Mouse (Mus musculus) erythroid progenitor cell, adult 5-6 weeks (primary cell): Measurements from ENCODE around the gene Dzip1. TPM values are rescaled to one million over a fixed set of nuclear protein-coding genes. Genes with fewer than 3 reads are reported as not detected.

Experiments
- ATAC-seq: replicated peaks from 2 replicates; pipeline ENCODE4 v1.8.0; 2016; ENCODE audit warnings: moderate number of reproducible peaks, mild to moderate bottlenecking, moderate TSS enrichment, inconsistent platforms; ENCODE audit not compliant: poor library complexity, low FRiP score, severe bottlenecking
- total RNA-seq, 2 experiments: library from RNA; stranded (forward) in 1 of 2; stranded (reverse) in 1 of 2; fragments of 150-400 nt in 1 of 2; fragments of 186-747, 209-891 nt in 1 of 2; gene quantifications; 2 replicates each; pipeline versions ENCODE4 v1.2.3 to v1.2.4; 2015 to 2017; ENCODE audit warnings: low replicate concordance in 2 of 2

The Dzip1 gene
- total RNA-seq, 2 experiments from 2014 or later: 0.61 TPM; not detected in 1

- ATAC-seq: no peak
Observed at GRCm38 (mm10) chr14:118878346-118878910, 46.8 kb downstream of the Dzip1 start.

- ATAC-seq: no peak
Observed at GRCm38 (mm10) chr14:118874786-118875415, 50.4 kb downstream of the Dzip1 start.

DNA sequence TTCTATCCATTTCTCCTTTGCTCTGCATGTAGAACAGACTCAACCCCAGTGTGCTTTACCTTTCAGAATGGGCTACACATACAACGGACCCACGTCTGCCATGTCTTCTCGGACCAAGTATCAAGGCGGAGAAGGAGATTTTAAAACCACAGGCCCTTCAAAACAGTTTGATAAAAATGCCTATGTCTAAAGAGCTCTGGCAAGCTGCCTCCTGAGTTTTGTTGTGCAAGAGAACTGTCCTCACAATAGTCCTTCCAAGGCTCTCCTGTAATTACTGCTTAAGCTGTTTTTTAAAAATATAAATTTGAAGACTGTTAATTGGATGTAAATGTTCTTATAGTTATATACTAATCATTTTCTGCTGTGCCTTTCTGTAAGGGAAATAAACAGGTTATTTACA is 51.1 kb downstream of the Dzip1 start:
- ATAC-seq: no peak

DNA sequence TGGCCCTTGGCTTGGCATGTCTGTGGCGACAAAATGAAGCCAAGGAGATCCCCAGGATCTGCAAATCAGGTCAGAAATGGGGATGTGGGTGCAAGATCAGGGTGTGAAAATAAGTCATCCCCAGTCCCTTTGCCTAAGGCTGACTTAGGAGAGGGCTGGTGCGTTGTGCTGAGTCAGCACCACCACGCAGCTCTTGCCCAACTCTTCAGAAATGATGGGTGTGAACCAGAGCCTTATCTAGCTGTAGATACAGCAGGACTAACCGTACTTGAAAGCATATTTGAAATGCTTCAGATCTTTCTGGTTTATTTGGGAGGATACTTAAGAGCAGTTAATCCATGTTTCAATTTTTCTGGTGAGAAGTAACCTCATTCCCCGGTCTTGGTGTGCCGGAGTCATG is 55.5 kb downstream of the Dzip1 start:
- peak; percentile 93 for ATAC-seq

DNA sequence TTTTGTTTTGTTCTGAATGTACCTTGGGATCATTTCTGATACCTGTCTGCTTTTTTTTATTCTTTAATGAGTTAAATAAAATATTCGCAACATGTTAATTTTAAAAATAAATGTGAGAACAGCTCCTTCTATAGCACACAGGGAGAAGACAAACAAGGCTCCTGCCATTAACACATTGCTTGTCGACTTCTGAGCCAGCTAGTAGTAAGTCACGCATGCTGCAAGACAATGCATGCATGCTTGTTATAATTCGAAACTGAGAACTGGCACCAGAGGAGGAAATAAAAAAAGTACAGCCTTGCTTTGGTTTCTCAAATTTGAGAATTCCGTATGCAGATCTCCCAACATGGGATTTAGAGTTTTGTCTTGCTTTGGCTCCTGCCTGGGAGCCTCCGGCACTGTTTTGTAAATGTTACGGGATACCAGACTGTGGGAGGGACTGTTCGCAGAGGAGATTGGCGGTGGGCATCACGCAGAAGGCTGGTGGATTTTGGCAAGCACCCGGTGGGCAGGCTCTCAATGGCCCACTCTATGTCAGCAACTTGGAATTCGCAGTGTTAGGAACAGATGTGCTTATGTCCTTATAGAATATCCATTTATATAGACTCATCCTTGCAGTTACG is 57.0 kb downstream of the Dzip1 start:
- ATAC-seq: no peak

DNA sequence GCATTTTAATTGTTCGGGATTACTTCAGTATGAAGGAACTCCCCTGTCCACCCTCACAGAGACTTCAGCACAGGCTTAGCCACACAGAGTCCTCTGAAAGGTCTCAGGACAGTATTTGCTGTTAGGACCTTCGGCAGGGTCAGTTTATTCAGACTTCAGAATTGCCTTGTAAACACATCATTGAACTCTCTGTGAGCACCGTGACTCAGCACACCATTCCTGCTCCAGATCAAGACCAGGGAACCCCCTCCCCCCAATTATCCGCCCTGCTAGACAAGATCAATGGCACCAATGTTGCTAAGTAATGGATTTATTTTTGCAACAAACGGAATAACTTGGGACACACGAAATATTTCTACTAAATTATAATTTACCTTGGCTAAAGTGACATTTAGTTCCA is 57.9 kb downstream of the Dzip1 start:
- ATAC-seq: no peak

GRCm38 (mm10) chr14:118866014-118866811 is 59.0 kb downstream of the Dzip1 start:
- ATAC-seq: no peak

DNA sequence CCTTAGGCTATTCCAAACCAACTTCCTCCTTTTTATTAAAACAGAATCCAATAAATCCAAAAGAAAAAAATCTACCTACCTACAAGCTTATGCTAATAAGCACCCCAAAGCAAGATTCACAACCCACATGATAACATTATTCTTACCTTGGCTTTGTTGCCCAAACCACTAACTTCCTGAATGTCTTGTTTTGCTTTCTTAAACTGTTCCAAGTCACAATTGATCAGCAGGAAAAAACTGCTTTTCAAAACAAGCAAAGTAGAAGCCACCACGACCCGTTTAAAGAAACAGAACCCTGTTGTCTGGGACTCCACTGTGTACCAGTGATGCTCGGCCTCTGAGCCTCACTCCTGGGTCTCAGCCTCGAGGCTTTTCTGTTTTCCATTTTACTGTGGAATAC is 60.4 kb downstream of the Dzip1 start:
- no peak for ATAC-seq

GRCm38 (mm10) chr14:118862253-118862652 is 63.0 kb downstream of the Dzip1 start:
- 0 out of 2 replicates have a peak, but pooled peaks have one; percentile 37 for ATAC-seq

DNA sequence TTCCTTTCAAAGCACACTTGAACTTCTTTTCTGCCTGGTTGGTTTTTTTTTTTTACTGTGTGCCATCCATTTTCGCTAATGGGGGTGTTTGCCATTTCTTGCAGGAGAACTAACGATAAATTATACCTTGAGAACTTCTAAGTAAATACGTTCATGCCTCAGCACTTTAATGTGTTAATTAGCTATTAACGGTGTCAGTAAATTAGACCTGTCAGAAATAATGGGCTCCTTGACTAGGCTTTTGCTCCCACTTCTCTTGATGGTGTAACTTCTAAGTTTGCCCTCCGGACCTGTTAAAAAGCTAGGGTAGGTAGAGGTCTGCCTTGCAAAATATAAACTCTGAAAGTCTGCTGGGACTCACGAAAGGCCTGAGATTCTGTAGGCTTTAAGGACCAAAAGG is 66.9 kb downstream of the Dzip1 start:
- ATAC-seq: no peak

GRCm38 (mm10) chr14:118856563-118856962 is 68.7 kb downstream of the Dzip1 start:
- ATAC-seq: no peak

DNA sequence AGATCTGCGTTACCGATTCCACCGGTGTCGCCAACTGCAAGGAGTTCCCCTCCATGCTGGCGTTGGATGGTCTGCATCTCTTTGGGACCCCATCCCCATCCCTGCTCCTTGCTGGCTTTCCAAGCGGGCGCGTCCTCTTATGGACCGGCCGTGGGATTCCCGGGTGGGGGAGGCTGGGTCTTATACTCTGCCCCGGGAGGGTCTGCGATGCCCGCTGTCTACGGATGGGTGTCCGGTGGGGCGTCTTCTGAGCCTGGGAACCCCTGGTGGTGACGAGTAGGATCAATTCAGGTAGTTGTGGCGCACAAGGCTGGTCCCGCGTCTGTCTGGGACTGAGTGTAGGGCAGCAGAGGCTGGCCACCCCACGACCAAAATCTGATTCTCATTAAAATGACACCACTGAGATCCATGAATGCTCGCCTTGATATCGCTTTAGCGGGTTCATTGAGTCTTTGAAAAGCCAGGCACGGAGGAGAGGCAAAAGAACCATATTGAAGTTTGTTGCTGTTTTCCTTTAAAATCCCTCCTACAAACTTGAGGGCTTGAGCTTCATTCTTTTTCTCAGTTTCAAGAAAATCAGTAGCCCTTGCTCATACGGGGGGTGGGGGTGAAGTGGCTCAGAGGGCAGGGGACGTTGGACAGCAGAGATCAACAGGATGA is 70.0 kb downstream of the Dzip1 start:
- no peak for ATAC-seq

DNA sequence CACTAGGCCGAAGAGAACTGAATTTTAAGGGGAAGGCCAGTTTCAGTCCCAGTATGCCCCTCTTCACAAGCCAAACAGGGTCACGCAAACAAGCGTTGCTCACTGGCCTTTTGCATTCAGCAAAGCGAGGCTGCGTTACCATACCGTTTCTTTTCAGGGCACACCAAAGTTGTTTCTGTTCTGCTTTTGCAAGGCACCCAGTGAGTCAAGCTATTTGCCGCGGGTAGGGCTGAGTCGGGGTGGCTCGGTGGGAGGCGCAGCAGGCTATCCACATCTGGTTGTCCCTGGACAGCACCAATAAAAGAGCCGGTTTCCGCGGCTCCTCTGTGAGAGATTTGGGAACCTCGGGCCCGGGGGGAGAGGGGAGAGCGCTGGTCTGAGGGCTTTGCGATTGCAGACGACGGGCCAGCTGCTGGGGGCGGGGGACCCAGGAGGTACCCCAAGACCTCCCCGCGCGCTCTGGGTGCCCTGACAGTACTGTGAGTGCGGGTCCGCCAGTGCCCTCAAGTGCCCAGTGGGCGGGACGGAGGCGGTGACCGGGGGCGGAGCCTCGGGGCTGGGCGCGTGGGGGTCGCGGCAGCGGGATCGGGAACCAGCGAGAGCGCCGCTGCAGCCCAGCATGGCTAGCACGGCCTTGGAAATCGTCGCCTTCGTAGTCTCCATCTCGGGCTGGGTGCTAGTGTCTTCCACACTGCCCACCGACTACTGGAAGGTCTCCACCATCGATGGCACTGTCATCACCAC is 70.7 kb downstream of the Dzip1 start:
- ATAC-seq: no peak

- ATAC-seq: no peak
Observed at GRCm38 (mm10) chr14:118851496-118852107, 73.7 kb downstream of the Dzip1 start.

GRCm38 (mm10) chr14:118850696-118851035 is 74.6 kb downstream of the Dzip1 start:
- ATAC-seq: no peak

DNA sequence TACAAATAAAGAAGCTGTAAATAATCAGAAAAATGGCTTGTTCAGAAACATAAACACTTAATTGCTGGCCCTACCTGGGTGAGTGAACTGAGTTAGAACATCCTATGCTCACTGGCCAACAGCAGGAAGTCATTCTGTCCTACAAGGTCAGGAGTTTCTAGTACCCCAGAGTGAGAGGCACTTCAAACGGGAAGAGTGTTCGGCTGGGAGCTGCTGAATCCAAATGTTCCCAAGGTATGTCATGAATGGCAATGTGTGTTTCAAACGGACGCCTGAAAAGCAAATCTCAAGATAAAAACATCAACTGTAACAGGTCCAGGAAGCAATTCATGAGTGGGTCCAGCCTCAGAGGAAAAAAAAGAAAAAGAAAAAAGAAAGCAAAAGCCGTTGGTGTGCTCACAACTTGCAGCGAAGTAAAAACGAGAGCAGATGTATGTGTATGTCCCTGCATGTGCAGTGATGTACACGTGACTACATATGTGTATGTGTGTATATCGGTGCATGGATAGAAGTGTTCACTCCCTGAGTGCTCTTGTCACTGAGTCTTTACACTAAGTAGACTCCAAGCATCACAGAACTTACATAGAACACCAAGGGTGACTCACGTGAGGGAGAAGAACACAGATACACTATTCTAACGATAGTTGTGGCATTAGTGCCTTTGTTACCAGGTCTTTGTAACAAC is 75.1 kb downstream of the Dzip1 start:
- no peak for ATAC-seq

DNA sequence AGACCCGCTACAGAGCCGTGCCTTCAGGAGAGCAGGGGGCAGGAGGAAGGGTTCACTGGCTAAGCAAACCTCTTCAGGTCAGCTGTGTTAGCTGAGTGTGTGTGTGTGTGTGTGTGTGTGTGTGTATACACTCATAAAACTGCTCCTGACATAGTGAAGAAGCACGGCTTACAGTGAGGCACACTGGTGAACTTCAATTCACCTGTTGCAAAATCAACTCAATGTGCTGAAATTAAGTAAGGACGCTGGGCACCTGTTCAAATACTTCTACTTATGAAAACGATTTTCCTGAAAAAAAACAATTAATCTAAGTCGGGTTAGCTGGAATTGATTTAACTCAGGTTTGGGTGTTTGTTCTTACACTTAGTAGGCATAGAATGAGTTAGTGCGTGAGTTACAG is 77.1 kb downstream of the Dzip1 start:
- no peak for ATAC-seq

DNA sequence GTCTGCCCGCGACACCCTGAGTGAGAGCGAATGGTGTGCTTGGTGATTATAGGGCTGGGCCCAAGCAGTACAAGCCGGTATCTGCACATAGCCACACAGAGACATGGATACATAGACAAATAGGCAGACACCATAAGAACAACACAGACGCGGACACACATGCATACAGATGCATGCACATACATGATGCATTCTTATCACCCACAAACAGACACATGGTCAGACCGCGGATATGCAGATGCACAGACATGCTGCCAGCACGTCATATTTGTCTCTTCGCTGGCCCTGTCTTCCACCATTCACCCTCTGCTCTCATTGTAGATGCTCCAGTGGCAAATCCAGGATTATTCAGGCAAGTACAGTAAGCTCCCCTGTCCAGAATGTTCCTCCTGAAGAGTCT is 78.4 kb downstream of the Dzip1 start:
- ATAC-seq: no peak

- no peak for ATAC-seq
Observed at GRCm38 (mm10) chr14:118842353-118842752, 82.9 kb downstream of the Dzip1 start.
